Mouse (Mus musculus): ENCODE data around the gene Tmem33.
A peak's percentile ranks its signal among the peaks of the same experiment; 100 is the strongest.

Tmem33 gene

DNA sequence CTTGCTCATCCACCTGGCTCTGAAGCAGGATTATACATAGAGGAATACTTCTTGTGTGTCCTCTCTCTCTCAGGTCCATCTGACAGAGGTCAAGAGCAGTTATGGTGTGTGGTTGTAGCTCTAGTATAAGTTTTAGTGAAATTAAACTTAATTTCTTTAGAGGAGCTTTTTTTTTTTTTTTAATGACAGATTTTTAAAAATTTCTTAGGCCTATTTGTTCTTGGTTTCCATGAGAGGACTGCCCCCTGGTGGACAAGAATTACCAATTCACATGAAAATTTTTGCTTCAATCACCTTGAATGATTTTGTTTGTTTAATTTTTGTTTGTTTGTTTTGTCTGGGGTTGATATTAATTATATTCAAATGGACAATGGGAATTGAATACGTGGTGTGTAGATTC lies 22.1 kb upstream of the Tmem33 start:
- H3K27me3 ChIP-seq (ENCODE audit: insufficient read depth, low read length), result peaks cover 30% of the 10 kb centered on the region
- H3K36me3 ChIP-seq (ENCODE audit: insufficient read depth, low read length), result no peaks in the 10 kb centered on the region
- no peak overlapping the region for H3K4me3 ChIP-seq (replicated peaks; ENCODE audit: low read length)
- no peaks in the 10 kb centered on the region for H3K9me3 ChIP-seq (ENCODE audit: low read length)
- TF ChIP-seq CTCF (conservative IDR thresholded peaks at IDR 0.05; ENCODE audit: low read length), result peak; percentile 47
- no peak for TF ChIP-seq POU5F1 (IDR thresholded peaks at IDR 0.05; ENCODE audit: borderline replicate concordance, low read length)
- H3K4me1 ChIP-seq (replicated peaks; ENCODE audit: low read depth, low read length), result peaks cover 3% of the 10 kb centered on the region

DNA sequence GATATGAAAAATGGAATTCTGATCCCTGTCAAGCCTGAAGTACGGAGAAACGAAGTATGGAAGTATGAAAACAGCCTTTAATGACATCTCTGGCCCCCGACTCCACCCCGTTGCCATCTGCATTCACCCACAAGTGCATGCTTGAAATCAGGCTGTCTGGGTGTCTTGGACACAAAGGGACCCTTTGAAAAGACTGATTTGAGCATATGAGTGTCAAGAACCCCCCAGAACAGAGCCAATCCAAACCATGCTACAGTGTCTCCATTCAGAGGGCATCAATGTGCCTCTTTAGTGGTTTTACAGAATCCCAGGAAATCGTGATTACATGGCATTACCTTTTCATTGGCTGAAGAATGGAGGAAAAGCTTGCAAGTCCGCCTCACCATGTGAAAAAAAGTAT lies 18.7 kb upstream of the Tmem33 start:
- peaks cover 19% of the 10 kb centered on the region for H3K4me1 ChIP-seq (replicated peaks; ENCODE audit: low read depth, low read length)
- H3K27me3 ChIP-seq (ENCODE audit: insufficient read depth, low read length), result 0 out of 2 replicates have a peak, but pooled peaks cover 4% of the 10 kb centered on the region
- no peaks in the 10 kb centered on the region for H3K9me3 ChIP-seq (ENCODE audit: low read length)
- H3K4me3 ChIP-seq (replicated peaks; ENCODE audit: low read length), result no peak overlapping the region
- H3K36me3 ChIP-seq (ENCODE audit: insufficient read depth, low read length), result no peaks in the 10 kb centered on the region
- TF ChIP-seq POU5F1 (IDR thresholded peaks at IDR 0.05; ENCODE audit: borderline replicate concordance, low read length) (no peak), CTCF (conservative IDR thresholded peaks at IDR 0.05; ENCODE audit: low read length) (no peak), NANOG (IDR thresholded peaks at IDR 0.05; ENCODE audit: borderline replicate concordance, low read length) (no peak)

DNA sequence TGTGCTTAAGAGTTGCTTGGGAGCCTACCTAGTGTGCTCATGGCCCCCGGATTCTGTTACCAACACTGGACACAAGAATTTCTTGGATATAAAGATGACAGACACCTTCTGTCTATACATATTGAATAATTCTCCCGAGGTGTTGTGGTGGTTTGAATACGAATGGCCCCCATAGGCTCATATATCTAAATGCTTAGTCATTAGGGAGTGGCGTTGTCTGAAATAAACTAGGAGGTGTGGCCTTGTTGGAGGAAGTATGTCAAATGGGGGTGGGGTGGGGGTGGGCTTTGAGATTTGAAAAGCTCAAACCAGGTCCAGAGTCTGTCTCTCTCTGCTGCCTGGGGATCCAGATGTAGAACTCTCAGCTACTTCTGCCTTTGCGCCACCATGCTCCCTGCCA lies 17.1 kb upstream of the Tmem33 start:
- Histone ChIP-seq H3K36me3 (ENCODE audit: insufficient read depth, low read length) (no peaks in the 10 kb centered on the region), H3K4me3 (replicated peaks; ENCODE audit: low read length) (no peak overlapping the region), H3K27me3 (ENCODE audit: insufficient read depth, low read length) (0 out of 2 replicates have a peak, but pooled peaks cover 8% of the 10 kb centered on the region), H3K9me3 (ENCODE audit: low read length) (no peaks in the 10 kb centered on the region), H3K4me1 (replicated peaks; ENCODE audit: low read depth, low read length) (peaks cover 19% of the 10 kb centered on the region)
- TF ChIP-seq NANOG (IDR thresholded peaks at IDR 0.05; ENCODE audit: borderline replicate concordance, low read length) (no peak), POU5F1 (IDR thresholded peaks at IDR 0.05; ENCODE audit: borderline replicate concordance, low read length) (no peak), CTCF (conservative IDR thresholded peaks at IDR 0.05; ENCODE audit: low read length) (no peak)

DNA sequence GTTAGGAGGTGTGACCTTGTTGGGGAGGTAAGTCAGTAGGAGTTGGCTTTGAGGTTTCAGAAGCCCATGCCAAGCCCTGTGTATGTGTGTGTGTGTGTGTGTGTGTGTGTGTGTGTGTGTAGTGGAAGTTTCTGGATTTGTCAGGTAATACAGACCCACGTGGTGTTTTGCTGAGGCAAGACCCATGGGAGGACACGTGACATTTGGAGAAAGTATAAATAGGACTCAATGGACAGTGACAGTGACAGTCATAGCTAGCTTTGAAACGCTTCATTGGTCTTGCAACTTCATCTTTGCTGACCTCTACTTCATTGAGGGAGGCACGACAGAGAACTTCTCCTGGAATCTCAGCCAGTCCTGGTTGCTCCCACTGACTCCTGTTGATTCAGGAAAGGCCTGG lies 8.1 kb upstream of the Tmem33 start:
- no peak overlapping the region for H3K4me3 ChIP-seq (replicated peaks; ENCODE audit: low read length)
- peaks cover 5% of the 10 kb centered on the region for H3K4me1 ChIP-seq (replicated peaks; ENCODE audit: low read depth, low read length)
- TF ChIP-seq POU5F1 (IDR thresholded peaks at IDR 0.05; ENCODE audit: borderline replicate concordance, low read length), result no peak
- no peak for TF ChIP-seq NANOG (IDR thresholded peaks at IDR 0.05; ENCODE audit: borderline replicate concordance, low read length)
- no peak for TF ChIP-seq CTCF (conservative IDR thresholded peaks at IDR 0.05; ENCODE audit: low read length)
- H3K36me3 ChIP-seq (ENCODE audit: insufficient read depth, low read length), result no peaks in the 10 kb centered on the region
- H3K27me3 ChIP-seq (ENCODE audit: insufficient read depth, low read length), result peaks cover 5% of the 10 kb centered on the region; the same call in 1 of the 2 replicates
- no peaks in the 10 kb centered on the region for H3K9me3 ChIP-seq (ENCODE audit: low read length)

DNA sequence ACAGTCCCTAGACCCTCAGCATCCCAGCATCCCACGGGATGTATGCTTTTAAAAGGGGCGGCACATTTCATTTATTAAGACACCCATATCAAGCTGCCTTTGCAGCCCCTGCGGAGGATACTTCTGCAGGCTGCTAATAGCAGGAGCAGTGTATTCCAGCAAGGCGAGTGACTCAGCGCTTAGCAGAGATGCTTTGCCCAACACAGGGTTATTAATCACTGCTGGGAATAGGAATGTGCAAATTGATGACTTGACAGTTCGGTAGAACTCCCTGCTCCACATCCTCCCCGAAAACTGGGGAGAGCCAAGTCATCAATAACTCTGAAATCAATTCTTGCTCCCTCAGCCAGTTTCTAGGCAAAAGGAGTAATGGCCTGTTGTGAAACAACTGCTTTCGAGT lies 4.7 kb upstream of the Tmem33 start:
- Histone ChIP-seq H3K36me3 (ENCODE audit: insufficient read depth, low read length) (no peaks in the 10 kb centered on the region), H3K4me1 (replicated peaks; ENCODE audit: low read depth, low read length) (peaks cover 13% of the 10 kb centered on the region), H3K9me3 (ENCODE audit: low read length) (no peaks in the 10 kb centered on the region), H3K4me3 (replicated peaks; ENCODE audit: low read length) (no peak overlapping the region), H3K27me3 (ENCODE audit: insufficient read depth, low read length) (no peaks in the 10 kb centered on the region; the same call in 1 of the 2 replicates)
- TF ChIP-seq NANOG (IDR thresholded peaks at IDR 0.05; ENCODE audit: borderline replicate concordance, low read length), result no peak
- no peak for TF ChIP-seq CTCF (conservative IDR thresholded peaks at IDR 0.05; ENCODE audit: low read length)
- TF ChIP-seq POU5F1 (IDR thresholded peaks at IDR 0.05; ENCODE audit: borderline replicate concordance, low read length), result no peak

DNA sequence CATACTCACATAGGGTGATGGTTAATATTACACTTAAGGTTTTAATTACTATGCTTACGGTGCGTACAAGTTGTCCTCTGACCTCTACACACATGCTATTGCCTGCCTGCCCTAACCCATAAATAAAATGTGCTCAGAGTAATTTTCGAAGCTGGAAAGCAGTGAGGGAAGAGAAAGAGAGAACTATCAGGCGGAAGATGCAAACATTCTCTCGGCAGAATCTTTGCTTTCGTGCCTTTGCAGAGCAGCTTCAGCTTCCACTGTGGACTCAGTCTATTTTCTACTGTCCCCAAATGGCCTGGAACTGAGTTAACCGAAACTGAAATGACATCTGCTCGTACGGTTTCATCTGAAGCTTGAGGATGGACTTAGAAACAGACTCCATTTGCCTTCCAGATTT lies 1.9 kb upstream of the Tmem33 start:
- TF ChIP-seq POU5F1 (IDR thresholded peaks at IDR 0.05; ENCODE audit: borderline replicate concordance, low read length) (no peak), NANOG (IDR thresholded peaks at IDR 0.05; ENCODE audit: borderline replicate concordance, low read length) (no peak), CTCF (conservative IDR thresholded peaks at IDR 0.05; ENCODE audit: low read length) (no peak)
- Histone ChIP-seq H3K27me3 (ENCODE audit: insufficient read depth, low read length) (no peaks in the 10 kb centered on the region; the same call in 1 of the 2 replicates), H3K4me1 (replicated peaks; ENCODE audit: low read depth, low read length) (peaks cover 32% of the 10 kb centered on the region)

DNA sequence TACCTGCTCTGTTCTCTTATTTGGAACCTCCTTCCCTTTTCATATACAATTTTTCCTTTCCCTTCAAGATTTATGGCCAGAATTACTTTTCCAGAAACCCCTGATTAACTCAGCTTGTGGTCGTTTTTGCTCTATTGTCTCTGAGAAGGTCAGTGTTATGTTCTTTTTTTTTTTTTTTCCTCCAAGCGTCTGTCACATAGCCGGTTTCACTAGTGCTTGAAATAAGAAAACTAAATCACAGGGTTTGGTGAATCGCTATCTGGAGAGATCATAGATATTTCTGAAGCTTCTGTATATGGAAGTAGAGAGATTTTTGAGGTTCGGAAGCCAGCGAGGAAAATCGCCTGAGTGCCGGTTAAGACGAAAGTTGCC lies 220 bp upstream of the Tmem33 start:
- peak overlapping the region; percentile 93 for H3K4me3 ChIP-seq (replicated peaks; ENCODE audit: low read length)
- H3K9me3 ChIP-seq (ENCODE audit: low read length), result no peaks in the 10 kb centered on the region
- peaks cover 35% of the 10 kb centered on the region for H3K36me3 ChIP-seq (ENCODE audit: insufficient read depth, low read length)
- no peak for TF ChIP-seq POU5F1 (IDR thresholded peaks at IDR 0.05; ENCODE audit: borderline replicate concordance, low read length)
- TF ChIP-seq NANOG (IDR thresholded peaks at IDR 0.05; ENCODE audit: borderline replicate concordance, low read length), result no peak
- no peak for TF ChIP-seq CTCF (conservative IDR thresholded peaks at IDR 0.05; ENCODE audit: low read length)
- H3K4me1 ChIP-seq (replicated peaks; ENCODE audit: low read depth, low read length), result peaks cover 42% of the 10 kb centered on the region
- no peaks in the 10 kb centered on the region; the same call in 1 of the 2 replicates for H3K27me3 ChIP-seq (ENCODE audit: insufficient read depth, low read length)

More for the DNA sequence above, 1.9 kb upstream of the Tmem33 start:
- Histone ChIP-seq H3K4me3 (replicated peaks; ENCODE audit: low read length) (no peak overlapping the region), H3K36me3 (ENCODE audit: insufficient read depth, low read length) (peaks cover 19% of the 10 kb centered on the region), H3K9me3 (ENCODE audit: low read length) (no peaks in the 10 kb centered on the region)

DNA sequence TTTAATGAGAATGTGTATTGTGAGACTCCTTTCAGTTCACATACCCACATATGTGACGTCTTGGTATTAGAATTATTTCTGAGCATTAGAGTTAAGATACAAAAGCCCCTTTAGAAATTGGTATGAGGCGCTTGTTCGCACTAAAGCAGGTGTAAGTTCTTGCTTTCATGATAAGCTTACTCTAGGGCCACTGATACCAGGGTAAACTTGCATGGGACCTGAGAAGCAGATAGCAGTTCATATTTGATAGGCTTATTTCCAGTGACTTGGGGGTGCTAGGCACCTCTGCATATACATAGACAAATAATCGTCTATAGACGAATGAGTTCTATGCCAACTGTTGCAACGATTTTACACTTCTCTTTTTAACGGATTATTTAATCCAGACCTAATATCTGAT lies 2.6 kb downstream of the Tmem33 start:
- peaks cover 54% of the 10 kb centered on the region for H3K4me1 ChIP-seq (replicated peaks; ENCODE audit: low read depth, low read length)
- TF ChIP-seq POU5F1 (IDR thresholded peaks at IDR 0.05; ENCODE audit: borderline replicate concordance, low read length) (no peak), NANOG (IDR thresholded peaks at IDR 0.05; ENCODE audit: borderline replicate concordance, low read length) (no peak), CTCF (conservative IDR thresholded peaks at IDR 0.05; ENCODE audit: low read length) (no peak)
- no peaks in the 10 kb centered on the region for H3K9me3 ChIP-seq (ENCODE audit: low read length)
- H3K27me3 ChIP-seq (ENCODE audit: insufficient read depth, low read length), result no peaks in the 10 kb centered on the region
- H3K36me3 ChIP-seq (ENCODE audit: insufficient read depth, low read length), result peaks cover 64% of the 10 kb centered on the region
- H3K4me3 ChIP-seq (replicated peaks; ENCODE audit: low read length), result no peak overlapping the region

DNA sequence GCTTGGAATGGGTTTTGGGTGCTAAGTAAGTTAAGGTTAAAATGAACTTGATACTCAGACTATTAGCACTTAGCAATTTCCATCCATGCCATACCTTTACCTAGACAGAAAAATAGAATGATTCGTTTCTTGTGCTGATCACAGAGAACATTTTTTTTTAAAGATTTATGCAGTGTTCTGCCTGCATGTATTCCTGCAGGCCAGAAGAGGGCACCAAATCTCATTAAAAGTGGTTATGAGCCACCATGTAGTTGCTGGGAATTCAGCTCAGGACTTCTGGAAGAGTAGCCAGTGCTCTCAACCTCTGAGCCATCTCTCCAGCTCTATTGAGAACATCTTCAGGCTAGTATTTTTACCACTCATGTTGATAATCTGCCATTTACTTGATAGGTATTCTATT lies 5.7 kb downstream of the Tmem33 start:
- H3K4me3 ChIP-seq (replicated peaks; ENCODE audit: low read length), result no peak overlapping the region
- no peaks in the 10 kb centered on the region for H3K27me3 ChIP-seq (ENCODE audit: insufficient read depth, low read length)
- H3K9me3 ChIP-seq (ENCODE audit: low read length), result no peaks in the 10 kb centered on the region
- TF ChIP-seq POU5F1 (IDR thresholded peaks at IDR 0.05; ENCODE audit: borderline replicate concordance, low read length) (no peak), CTCF (conservative IDR thresholded peaks at IDR 0.05; ENCODE audit: low read length) (peak; percentile 64)
- H3K4me1 ChIP-seq (replicated peaks; ENCODE audit: low read depth, low read length), result peaks cover 57% of the 10 kb centered on the region
- H3K36me3 ChIP-seq (ENCODE audit: insufficient read depth, low read length), result peaks cover 79% of the 10 kb centered on the region
